Mouse (Mus musculus) stomach, postnatal 0 days (tissue): Measurements from ENCODE around the gene Tln1.

Experiments used
- CTCF ChIP-seq: IDR thresholded peaks from 2 replicates; pipeline ENCODE4 v1.5.1; 2016; ENCODE audit warnings: antibody characterized with exemption, low read depth, mild to moderate bottlenecking, moderate library complexity
- EP300 ChIP-seq: optimal IDR thresholded peaks from 2 replicates; pipeline ENCODE3; 2016; ENCODE audit warnings: antibody characterized with exemption

GRCm38 (mm10) chr4:43583421-43583820 lies 20.9 kb upstream of the Tln1 start:
- no peak for TF ChIP-seq EP300
- TF ChIP-seq CTCF: no peak
